Mouse (Mus musculus) embryonic facial prominence, embryonic 13.5 days (tissue): ENCODE results near the gene Vamp2. TPM values are rescaled to one million over a fixed set of nuclear protein-coding genes. Genes with fewer than 3 reads are reported as not detected.

Experiments used
- ATAC-seq: fragments of 200-750 bp; cut with Nextera tagmentation; 2 replicates; pipeline ENCODE4 v1.8.0; 2017; ENCODE audit warnings: low read depth; ENCODE audit not compliant: insufficient number of reproducible peaks, insufficient read depth, low FRiP score, low TSS enrichment
- H3K27ac ChIP-seq: fragments of 300-500 bp; sonication (generic); 2 replicates; pipeline ENCODE4 v1.5.1; 2015; ENCODE audit warnings: moderate library complexity, mild to moderate bottlenecking, inconsistent platforms
- H3K27me3 ChIP-seq: fragments of 300-500 bp; sonication (generic); 2 replicates; pipeline ENCODE4 v1.6.1; 2015; ENCODE audit warnings: mild to moderate bottlenecking, inconsistent platforms
- H3K36me3 ChIP-seq: fragments of 300-500 bp; sonication (generic); 2 replicates; pipeline ENCODE4 v1.6.1; 2015; ENCODE audit warnings: mild to moderate bottlenecking, inconsistent platforms
- H3K4me1 ChIP-seq: fragments of 300-500 bp; sonication (generic); 2 replicates; pipeline ENCODE4 v1.6.1; 2015; ENCODE audit warnings: inconsistent platforms
- H3K4me2 ChIP-seq: fragments of 300-500 bp; sonication (generic); 2 replicates; pipeline ENCODE4 v1.6.1; 2015; ENCODE audit warnings: moderate library complexity, mild to moderate bottlenecking, inconsistent platforms
- H3K4me3 ChIP-seq: fragments of 300-500 bp; sonication (generic); 2 replicates; pipeline ENCODE4 v1.5.1; 2015; ENCODE audit warnings: mild to moderate bottlenecking, inconsistent platforms
- H3K9ac ChIP-seq: fragments of 300-500 bp; sonication (generic); 2 replicates; pipeline ENCODE4 v1.6.1; 2015; ENCODE audit warnings: mild to moderate bottlenecking, inconsistent platforms
- H3K9me3 ChIP-seq: fragments of 300-500 bp; sonication (generic); 2 replicates; pipeline ENCODE4 v1.6.1; 2016; ENCODE audit warnings: inconsistent platforms
- WGBS: fragments of 180-500 bp; shearing (Covaris S2); methylation state at CpG from one replicate; pipeline ENCODE4 v1.1.7; 2015; ENCODE audit warnings: mixed read lengths; 5-methylcytosine and 5-hydroxymethylcytosine counted together
- polyA plus RNA-seq: library from polyadenylated mRNA; unstranded; fragments of >200 nt; fragmentation: Nextera tagmentation; extraction: Ambion mirVana; gene quantifications from 2 replicates; pipeline ENCODE4 v1.2.1, GENCODE M21; 2015

The Vamp2 gene
- polyA plus RNA-seq, 1 experiment from 2014 or later: 101 TPM

GRCm38 (mm10) chr11:69059357-69059974 lies 28.8 kb upstream of the Vamp2 start, which contains the start of gene Borcs6:
TSS of gene Borcs6 (plus strand) at chr11:69059717.
- under 1% methylated on average over 64 of the region's 64 CpGs for WGBS
- Histone ChIP-seq H3K36me3 (0 out of 2 replicates have a peak, but pooled peaks cover under 1% of the 10 kb centered on the region), H3K9me3 (no peaks in the 10 kb centered on the region), H3K27me3 (no peaks in the 10 kb centered on the region), H3K4me3 (peak within 1 kb of the TSS; percentile 81), H3K9ac (peak within 1 kb of the TSS; percentile 87), H3K27ac (peak within 1 kb of the TSS; percentile 89), H3K4me1 (peaks cover 30% of the 10 kb centered on the region), H3K4me2 (peak within 1 kb of the TSS; percentile 84)
- ATAC-seq: peak; percentile 91

- WGBS: 0% methylated on average over 49 of the region's 49 CpGs
- peak; percentile 24; the same call in 1 of the 2 replicates for ATAC-seq
Measured at GRCm38 (mm10) chr11:69059975-69060411, 28.3 kb upstream of the Vamp2 start.

GRCm38 (mm10) chr11:69060448-69061254 lies 27.6 kb upstream of the Vamp2 start:
- peak; percentile 8; the same call in 1 of the 2 replicates for ATAC-seq

More at GRCm38 (mm10) chr11:69059975-69060411, 28.3 kb upstream of the Vamp2 start:
- Histone ChIP-seq H3K4me2 (peak overlapping the region; percentile 84), H3K4me3 (peak overlapping the region; percentile 81), H3K9ac (peak overlapping the region; percentile 87), H3K4me1 (peaks cover 34% of the 10 kb centered on the region), H3K36me3 (no peaks in the 10 kb centered on the region), H3K27ac (peak overlapping the region; percentile 89), H3K27me3 (no peaks in the 10 kb centered on the region), H3K9me3 (no peaks in the 10 kb centered on the region)

GRCm38 (mm10) chr11:69061255-69061912 lies 26.9 kb upstream of the Vamp2 start:
- peak overlapping the region; percentile 81 for H3K4me3 ChIP-seq
- H3K27ac ChIP-seq: no peak overlapping the region
- ATAC-seq: no peak
- peak overlapping the region; percentile 84 for H3K4me2 ChIP-seq
- H3K4me1 ChIP-seq: peaks cover 40% of the 10 kb centered on the region
- 9% methylated on average over 17 of the region's 17 CpGs for WGBS
- no peaks in the 10 kb centered on the region for H3K9me3 ChIP-seq
- H3K9ac ChIP-seq: peak overlapping the region; percentile 87
- H3K36me3 ChIP-seq: no peaks in the 10 kb centered on the region
- no peaks in the 10 kb centered on the region for H3K27me3 ChIP-seq

More at GRCm38 (mm10) chr11:69060448-69061254, 27.6 kb upstream of the Vamp2 start:
- H3K36me3 ChIP-seq: no peaks in the 10 kb centered on the region
- peak overlapping the region; percentile 89 for H3K27ac ChIP-seq
- H3K9ac ChIP-seq: peak overlapping the region; percentile 87
- H3K4me3 ChIP-seq: peak overlapping the region; percentile 81
- peaks cover 34% of the 10 kb centered on the region for H3K4me1 ChIP-seq
- WGBS: 2% methylated on average over 40 of the region's 40 CpGs
- H3K4me2 ChIP-seq: peak overlapping the region; percentile 84
- no peaks in the 10 kb centered on the region for H3K27me3 ChIP-seq
- no peaks in the 10 kb centered on the region for H3K9me3 ChIP-seq

- H3K9me3 ChIP-seq: no peaks in the 10 kb centered on the region
- H3K4me3 ChIP-seq: peak overlapping the region; percentile 78
- H3K4me1 ChIP-seq: peaks cover 47% of the 10 kb centered on the region
- no peaks in the 10 kb centered on the region for H3K36me3 ChIP-seq
- H3K9ac ChIP-seq: no peak overlapping the region
- ATAC-seq: no peak
- H3K27ac ChIP-seq: peak overlapping the region; percentile 64; the same call in 1 of the 2 replicates
- WGBS: under 1% methylated on average over 17 of the region's 17 CpGs
- no peaks in the 10 kb centered on the region for H3K27me3 ChIP-seq
- peak overlapping the region; percentile 84 for H3K4me2 ChIP-seq
Measured at GRCm38 (mm10) chr11:69062194-69062760, 26.0 kb upstream of the Vamp2 start.

- Histone ChIP-seq H3K27ac (peak overlapping the region; percentile 84), H3K9me3 (no peaks in the 10 kb centered on the region), H3K36me3 (no peaks in the 10 kb centered on the region), H3K9ac (peak overlapping the region; percentile 67), H3K27me3 (no peaks in the 10 kb centered on the region), H3K4me3 (peak overlapping the region; percentile 78), H3K4me1 (peaks cover 51% of the 10 kb centered on the region), H3K4me2 (peak overlapping the region; percentile 84)
- no peak for ATAC-seq
- WGBS: under 1% methylated on average over 19 of the region's 19 CpGs
Measured at GRCm38 (mm10) chr11:69062761-69063224, 25.5 kb upstream of the Vamp2 start.

- H3K4me1 ChIP-seq: peaks cover 45% of the 10 kb centered on the region
- peak overlapping the region; percentile 84 for H3K4me2 ChIP-seq
- H3K4me3 ChIP-seq: peak overlapping the region; percentile 78
- no peaks in the 10 kb centered on the region for H3K9me3 ChIP-seq
- peak; percentile 34; the same call in 1 of the 2 replicates for ATAC-seq
- H3K27me3 ChIP-seq: no peaks in the 10 kb centered on the region
- H3K27ac ChIP-seq: peak overlapping the region; percentile 88
- H3K9ac ChIP-seq: peak overlapping the region; percentile 77
- WGBS: under 1% methylated on average over 31 of the region's 31 CpGs
- no peaks in the 10 kb centered on the region for H3K36me3 ChIP-seq
Measured at GRCm38 (mm10) chr11:69063413-69064201, 24.7 kb upstream of the Vamp2 start.

GRCm38 (mm10) chr11:69064259-69065133 lies 23.8 kb upstream of the Vamp2 start:
- H3K27ac ChIP-seq: peak overlapping the region; percentile 88
- H3K36me3 ChIP-seq: no peaks in the 10 kb centered on the region
- peak overlapping the region; percentile 84 for H3K4me2 ChIP-seq
- H3K27me3 ChIP-seq: no peaks in the 10 kb centered on the region
- H3K4me1 ChIP-seq: peaks cover 42% of the 10 kb centered on the region
- no peak for ATAC-seq
- WGBS: 43% methylated on average over 9 of the region's 9 CpGs
- no peaks in the 10 kb centered on the region for H3K9me3 ChIP-seq
- peak overlapping the region; percentile 78 for H3K4me3 ChIP-seq
- H3K9ac ChIP-seq: peak overlapping the region; percentile 77

GRCm38 (mm10) chr11:69065394-69065925 lies 22.8 kb upstream of the Vamp2 start:
- H3K27me3 ChIP-seq: no peaks in the 10 kb centered on the region
- no peak for ATAC-seq
- no peaks in the 10 kb centered on the region for H3K36me3 ChIP-seq
- H3K4me2 ChIP-seq: peak overlapping the region; percentile 89
- H3K4me3 ChIP-seq: 0 out of 2 replicates have a peak overlapping the region, but pooled peaks have one; percentile 44
- H3K4me1 ChIP-seq: peaks cover 43% of the 10 kb centered on the region
- 61% methylated on average over 3 of the region's 3 CpGs for WGBS
- H3K27ac ChIP-seq: no peak overlapping the region
- H3K9me3 ChIP-seq: no peaks in the 10 kb centered on the region
- H3K9ac ChIP-seq: no peak overlapping the region
